Mouse (Mus musculus) layer of hippocampus, postnatal 36 days (tissue): ENCODE measurements around the gene Spry2. TPM values are rescaled to one million over a fixed set of nuclear protein-coding genes. Genes with fewer than 3 reads are reported as not detected.

Experiments
- DNase-seq, 2 experiments: peaks; one replicate each; pipeline ENCODE4 v3.0.0; 2022
- total RNA-seq, 2 experiments: library from RNA; stranded (reverse); gene quantifications; 2 replicates each; pipeline ENCODE4 v1.2.3; 2021

Spry2 gene
- total RNA-seq, 2 experiments from 2014 or later = 63.9 to 64.0 TPM

DNA sequence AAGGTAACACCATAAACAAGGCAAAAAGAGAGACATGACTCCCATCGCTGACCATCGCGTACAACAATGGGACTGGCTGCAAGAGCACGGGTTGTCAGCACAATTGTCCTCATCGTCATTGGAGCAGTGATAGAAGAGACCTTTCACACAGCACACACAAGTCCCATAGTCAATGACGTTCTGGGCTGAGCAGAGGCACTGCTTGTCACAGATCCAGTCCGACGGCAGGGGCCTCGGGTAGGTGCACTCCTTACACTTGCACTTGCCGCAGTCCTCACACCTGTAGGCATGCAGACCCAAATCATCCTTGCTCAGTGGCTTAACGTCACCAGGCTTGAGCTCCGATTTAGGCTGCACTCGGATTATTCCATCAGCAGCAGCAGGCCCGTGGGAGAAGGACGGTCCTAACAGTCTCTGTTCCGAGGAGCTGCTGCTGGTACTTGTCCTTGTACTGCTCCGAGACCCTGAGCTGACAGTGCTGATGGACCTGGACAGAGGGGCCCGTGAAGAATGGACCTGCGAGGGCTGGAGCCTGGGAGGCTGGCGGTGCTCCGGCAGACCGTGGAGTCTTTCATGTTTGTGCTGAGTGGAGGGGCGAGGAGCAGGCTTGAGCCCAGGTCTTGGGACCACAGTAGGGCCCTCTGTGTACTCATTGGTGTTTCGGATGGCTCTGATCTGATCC is 3.5 kb downstream of the Spry2 start:
- DNase-seq = peak; percentile 47 to 48

DNA sequence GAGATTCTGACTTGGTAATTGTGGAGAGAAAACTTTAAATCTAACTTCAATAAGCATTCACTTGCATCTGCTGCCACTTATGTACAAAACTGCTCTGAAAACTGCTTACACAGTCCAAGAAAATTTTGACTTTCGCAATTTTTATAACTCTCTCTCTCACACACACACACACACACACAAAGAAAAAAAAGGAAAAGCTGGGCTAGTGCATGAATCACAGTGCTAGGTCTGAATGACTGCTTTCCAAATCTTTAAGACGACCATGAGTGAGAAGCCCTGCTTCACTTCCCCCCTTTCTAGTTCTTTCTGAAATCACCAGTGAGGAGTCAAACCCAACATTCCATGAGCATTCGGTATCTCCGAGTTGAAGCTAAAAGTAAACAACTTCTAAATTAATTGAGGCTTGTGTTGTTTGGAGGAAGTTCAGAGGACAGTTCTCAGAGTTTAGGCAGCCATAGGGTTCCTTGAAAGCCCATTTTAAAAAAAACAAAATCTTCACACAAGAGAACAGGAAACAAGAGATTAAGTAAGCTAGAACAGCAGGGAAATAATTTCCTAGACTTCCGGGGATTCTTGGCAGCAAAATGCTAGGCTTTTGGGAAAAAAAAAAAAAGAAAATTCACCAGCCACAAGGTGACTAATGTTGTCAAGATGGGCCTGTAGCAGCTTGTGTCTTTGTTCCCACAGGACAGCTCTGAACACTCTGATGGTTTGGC is 5.9 kb downstream of the Spry2 start:
- DNase-seq = no peak

DNA sequence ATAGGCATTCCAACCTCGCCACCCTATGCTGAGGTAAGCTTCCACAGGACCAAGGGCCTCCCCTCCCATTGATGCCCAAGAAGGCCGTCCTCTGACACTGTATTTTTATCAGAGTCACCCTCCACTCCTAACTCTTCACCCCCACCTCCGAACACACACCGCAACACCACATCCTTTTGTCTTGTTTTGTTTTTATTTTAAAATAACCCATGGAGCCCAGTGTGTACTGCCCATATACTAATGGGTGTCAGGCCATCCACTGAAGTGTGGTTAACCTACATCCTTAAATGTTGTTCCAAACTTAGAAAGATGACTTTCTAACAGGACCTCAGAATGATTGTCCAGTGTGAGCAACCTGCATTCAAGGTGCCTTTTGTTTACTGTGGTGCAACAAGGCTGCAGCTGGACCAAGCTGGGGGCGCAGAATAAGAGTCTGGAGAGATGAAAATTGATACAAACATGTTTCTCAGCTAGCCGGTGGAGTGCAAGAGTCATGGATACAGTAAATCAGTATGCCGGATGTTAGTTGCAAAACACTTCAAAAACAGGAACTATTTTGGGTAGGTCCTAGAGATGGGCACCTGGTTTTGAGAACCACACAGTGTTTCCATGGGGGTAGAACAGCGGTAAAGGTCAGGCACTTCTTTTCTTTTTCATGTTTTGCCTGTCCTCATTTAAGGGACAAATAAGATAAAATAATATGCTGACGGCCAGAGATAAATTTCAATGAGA is 9.8 kb downstream of the Spry2 start:
- DNase-seq = no peak

DNA sequence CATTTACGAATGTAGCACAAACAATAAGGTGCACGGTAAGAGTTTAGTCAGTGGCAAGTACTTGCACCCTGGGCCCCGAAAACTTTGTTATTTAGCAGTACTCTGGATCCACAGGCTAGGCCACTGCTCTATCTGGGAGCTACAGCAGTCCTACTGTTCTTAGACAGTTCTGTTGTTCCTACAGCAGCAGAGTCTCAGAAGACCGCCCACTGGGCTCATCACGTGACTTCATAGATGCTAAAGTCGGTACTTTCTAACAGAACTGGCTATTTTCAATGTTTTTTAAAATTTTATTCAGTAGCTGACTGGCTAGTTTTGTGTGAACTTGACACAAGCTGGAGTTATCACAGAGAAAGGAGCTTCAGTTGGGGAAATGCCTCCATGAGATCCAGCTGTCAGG is 11.4 kb downstream of the Spry2 start:
- no peak for DNase-seq

DNA sequence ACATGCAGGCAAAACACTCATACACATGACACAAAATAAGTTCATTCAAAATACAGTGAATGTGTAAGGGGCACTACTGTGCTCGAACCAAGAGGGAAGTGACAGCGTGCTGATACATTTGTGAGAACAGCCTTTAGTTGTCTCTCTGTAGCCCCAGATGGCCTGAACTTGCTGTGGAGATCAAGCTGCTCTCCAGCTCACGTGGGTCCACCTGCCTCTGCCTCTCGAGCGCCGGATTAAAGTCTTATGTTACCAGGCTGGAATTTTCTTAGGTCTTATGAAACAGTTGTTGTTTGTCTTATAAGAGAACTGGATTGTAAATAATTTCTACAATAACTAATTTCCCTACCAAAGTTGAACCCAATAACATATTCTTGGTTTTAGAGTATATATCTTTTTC is 13.4 kb downstream of the Spry2 start:
- no peak for DNase-seq

DNA sequence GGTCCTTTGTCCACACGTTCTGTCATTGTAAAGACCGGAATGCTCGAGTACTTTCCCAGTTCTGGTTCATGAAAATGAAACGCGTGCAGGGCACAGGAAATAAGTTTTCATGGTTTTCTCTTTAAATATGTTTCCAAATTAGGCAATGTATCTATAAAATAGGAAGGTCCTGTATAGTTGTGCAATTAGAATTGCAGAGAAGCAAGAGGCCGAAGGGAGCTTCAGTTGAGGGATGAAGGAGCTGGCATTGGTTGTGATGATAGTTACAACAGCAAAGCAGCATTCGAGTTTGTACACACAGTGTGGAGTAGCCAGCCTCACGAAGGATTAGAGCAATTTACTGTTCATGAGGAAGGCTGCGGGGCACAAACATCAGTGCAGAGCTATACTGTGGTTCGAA is 18.3 kb downstream of the Spry2 start:
- DNase-seq = no peak

DNA sequence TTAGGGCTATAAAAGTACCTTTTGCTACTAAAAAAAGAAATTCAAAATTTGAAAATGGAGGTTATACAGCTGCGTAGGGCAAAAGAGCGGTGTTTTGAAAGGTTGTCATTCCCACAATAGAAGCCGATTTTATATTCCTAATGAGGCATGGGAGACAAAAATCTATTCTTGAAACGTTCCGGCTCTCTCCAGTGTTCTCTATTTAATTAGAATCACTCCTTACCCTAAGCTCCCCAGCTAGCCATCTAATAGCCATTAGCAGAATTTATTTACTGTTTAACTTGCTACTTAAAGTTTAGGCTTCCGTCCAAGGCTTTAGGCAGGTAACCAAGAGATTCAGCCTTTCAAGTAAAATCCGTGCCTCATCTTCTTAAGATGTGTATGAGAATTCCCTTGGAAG is 20.2 kb downstream of the Spry2 start:
- DNase-seq = no peak

DNA sequence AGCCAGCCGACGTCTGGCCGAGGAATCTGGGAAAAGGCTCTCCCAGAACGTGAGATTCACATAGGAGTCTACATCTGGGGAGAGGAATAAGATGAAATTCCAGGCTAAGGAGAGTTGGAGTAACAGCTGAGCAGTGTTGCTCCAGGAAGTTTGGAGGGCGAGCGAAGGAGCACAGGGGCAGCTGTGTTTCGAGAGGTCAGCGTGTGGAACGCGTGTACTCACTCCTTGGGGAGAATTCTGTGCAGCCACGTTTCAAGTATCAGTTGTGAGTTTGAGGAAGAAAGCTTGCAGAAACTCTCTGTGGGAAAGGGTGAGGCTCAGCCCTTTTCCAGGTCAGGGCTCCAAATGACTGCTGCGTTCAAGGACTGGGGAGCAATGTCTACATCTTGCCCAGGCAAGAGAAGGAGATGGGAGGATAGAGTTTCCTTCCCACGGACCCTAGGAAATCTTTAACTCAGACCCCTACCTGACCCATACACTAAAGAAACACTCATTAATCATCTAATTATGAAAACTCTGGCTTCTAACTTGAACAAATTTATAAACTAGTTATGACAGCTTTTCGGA is 26.2 kb downstream of the Spry2 start:
- DNase-seq = no peak

DNA sequence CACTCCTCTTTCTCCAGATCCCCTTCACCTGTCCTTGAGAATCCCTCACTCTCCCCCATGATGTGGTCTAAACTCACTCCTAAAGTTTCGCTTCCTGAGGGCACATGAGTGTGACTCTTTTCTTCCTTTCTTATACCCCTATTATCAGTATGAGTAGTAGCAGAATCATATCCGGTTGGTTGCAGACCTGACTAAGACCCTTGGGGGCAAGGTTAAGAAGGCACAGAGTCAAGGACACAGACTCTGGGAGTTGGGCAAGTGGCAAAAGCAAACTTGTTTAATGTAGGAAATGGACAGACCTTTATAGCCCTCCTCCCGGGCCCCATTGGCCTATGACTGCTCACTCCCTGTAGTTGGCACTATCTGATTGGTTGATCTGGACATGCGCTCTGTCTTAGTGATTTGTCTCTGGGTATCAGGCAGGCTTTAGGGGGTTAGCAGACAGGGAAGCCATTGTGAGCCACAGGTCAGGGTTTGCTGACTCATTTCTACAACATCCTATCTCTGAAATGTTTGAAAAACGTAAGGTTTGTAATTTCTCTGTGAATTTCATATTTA is 31.2 kb downstream of the Spry2 start:
- no peak for DNase-seq

DNA sequence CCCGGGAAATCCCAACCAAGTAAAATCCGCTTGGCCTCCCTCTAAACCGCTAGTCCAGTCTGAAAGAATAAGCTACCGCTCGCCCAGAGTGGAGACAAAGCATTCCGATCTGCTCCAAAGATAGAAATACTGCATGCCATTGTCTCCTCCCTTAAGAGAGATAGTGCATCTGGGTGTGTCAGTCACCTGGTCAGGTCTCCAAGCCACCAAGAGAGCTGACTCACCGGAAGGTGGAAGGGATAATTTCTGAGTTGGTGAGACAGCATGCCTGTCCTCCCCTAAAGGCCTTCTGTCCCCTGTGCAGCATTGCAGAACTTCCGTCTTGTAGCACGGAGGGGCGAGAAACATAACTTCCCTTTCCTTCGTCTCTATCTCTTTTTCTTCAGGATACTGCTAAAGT is 34.4 kb downstream of the Spry2 start:
- DNase-seq = no peak

DNA sequence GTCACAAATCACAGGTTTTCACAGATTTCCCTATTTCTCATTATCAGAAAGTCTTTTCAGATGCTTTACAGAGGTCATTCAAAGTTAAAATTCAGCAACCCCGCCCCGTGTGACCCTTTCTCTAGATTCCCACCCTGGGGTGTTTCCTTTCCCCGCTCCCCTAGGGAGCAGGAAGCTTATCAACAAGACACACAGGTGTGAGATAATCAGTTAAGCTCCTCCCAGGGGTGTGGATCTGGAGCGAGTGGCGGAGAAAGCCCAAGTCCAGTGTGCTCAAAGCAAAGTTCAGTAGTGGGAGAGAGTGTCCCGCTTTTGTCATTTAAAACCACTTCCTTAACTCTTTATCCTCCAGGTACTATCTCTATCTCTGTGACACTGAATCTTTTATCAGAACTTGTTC is 35.7 kb downstream of the Spry2 start:
- DNase-seq = no peak

DNA sequence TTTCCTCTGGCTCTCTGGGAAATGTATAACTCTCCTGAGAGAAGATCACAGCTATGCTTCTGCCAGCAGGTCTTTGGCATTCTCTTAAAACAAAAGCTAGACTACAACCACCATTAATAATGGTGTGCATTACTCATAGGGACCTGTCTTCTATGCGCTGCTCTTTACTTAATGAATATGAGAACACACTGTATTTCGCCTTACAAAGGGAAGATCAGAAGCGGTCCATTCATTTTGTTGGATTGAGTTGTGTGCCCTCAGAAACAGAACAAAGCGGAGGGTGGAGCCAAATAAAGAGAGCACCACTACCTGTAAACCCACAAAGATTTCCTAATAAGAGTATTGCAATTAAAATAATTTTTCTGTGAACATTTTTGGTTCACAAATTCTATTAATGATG is 36.3 kb downstream of the Spry2 start:
- no peak for DNase-seq

DNA sequence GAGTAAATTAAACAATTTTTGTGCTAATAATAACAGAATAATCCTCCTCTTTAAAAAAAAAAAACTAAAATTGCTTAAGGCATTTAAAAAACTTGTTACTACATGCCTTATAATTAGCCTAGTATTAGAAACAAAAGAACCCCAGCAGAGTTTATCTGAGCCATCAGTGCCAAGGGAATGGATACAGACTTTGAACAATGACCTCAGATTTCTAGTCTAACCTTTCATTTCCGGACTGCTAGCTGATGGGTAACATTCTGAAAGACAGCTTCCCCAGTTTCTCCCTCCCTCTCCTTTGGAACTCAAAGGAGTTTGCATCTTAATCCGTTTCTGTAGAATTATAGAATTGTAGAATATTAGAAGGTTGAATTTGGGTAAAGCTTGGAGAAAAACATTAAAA is 36.7 kb downstream of the Spry2 start:
- DNase-seq = no peak

DNA sequence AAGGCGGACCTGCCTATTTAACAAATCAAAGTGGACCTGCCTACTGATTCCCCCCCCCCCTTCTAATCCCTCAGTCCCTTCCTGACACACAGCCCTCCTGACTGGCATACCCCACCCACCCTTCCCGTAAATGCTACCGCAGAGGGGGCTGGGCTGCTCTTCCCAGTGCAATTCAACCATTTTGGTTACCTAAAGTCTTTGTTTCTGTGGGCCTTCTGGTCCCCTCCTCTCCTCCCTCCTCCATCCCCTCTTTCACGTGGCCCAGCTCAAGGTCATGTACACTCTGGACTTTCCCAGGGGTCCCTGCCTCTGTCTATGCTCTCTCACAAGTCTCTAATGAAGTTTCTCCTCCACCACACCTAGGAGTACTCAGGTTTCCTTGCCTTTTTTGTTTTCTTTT is 37.3 kb downstream of the Spry2 start:
- no peak for DNase-seq

DNA sequence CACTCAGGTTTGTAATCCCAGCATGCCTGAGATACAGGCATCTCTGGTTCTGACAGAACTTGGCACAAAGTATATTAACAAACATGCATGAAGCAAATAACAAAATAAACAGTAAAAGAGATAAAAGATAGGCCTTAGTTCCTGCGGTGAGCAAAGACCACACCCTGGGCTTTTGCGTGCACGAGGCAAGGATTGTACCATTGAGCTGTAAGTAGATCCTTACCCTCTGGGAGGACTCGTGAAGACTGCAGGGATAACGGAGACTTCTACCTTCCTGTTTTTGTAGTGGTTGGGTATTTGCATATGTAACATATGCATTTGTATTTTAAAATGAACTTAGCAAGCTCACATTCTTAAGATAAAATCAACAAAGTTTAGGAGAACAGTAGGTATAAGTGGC is 37.7 kb downstream of the Spry2 start:
- no peak for DNase-seq

DNA sequence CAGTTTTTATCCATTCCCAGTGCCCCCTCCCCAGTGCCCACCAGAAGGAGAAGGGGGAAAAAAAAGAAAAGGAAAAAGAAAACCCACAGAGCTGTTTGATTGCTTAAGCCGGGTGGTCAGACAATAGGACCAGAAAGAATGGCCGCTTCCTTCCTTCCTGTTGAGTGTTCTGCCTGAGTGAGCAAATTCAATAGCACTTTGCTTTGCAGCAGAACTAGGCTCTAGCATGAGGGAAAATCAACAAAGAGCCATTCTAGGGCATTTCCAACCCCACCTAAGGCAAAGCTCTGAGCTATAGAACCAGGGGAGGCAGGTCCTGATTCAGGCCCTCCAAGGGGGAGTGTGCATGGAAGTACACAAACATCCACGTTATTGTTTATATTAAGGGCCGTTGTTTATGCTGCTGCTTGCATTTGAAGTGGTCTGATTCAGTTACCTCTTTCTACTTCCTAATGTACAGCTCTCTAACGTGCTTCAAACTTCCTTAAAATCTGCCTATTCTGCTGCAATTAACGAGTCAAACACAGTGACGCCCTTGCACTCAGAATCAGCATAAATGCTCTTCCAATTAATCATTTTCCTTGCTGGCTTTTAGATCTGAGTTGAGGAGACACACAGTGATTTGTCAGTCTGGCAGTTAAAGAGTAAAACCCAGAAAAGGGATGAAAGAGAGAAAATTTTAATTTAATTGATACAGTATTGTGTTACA is 45.1 kb downstream of the Spry2 start:
- DNase-seq = no peak

Other genes with a start within 250 kb of the Spry2 start
- gene Trim52, start 209.4 kb upstream of the Spry2 start, total RNA-seq = not detected